Mouse (Mus musculus) MEL (cell line): Measurements from ENCODE around the gene Nrf1. TPM values are rescaled to one million over a fixed set of nuclear protein-coding genes. Genes with fewer than 3 reads are reported as not detected.

ENCODE experiments used
- DNase-seq: peaks from one replicate; pipeline ENCODE4 v3.0.0; 2011; ENCODE audit warnings: low read depth, low spot score
- H3K27ac ChIP-seq: 2 replicates; pipeline ENCODE4 v1.5.1; 2012; ENCODE audit warnings: low read depth, mild to moderate bottlenecking, control low read depth, low read length, moderate library complexity; ENCODE audit not compliant: control insufficient read depth
- H3K27me3 ChIP-seq, 2 experiments: fragments of 150-350 bp in 1 of 2; sonication (generic) in 1 of 2; 2 replicates each; pipeline ENCODE4 v1.6.1; 2012; ENCODE audit warnings: low read length in 2 of 2, mild to moderate bottlenecking in 2 of 2, improper control_type of control experiment in 1 of 2, moderate library complexity in 1 of 2; ENCODE audit not compliant: insufficient read depth in 2 of 2, control insufficient read depth in 1 of 2
- H3K36me3 ChIP-seq, 2 experiments: 2 replicates each; pipeline ENCODE4 v1.6.1; 2012 to 2014; ENCODE audit warnings: low read length in 2 of 2, improper control_type of control experiment in 1 of 2, inconsistent platforms in 1 of 2, mild to moderate bottlenecking in 1 of 2; ENCODE audit not compliant: insufficient read depth in 2 of 2, control insufficient read depth in 1 of 2
- H3K4me1 ChIP-seq, 2 experiments: fragments of 150-350 bp in 1 of 2; sonication (generic) in 1 of 2; 2 replicates each; pipeline ENCODE4 v1.6.1; 2012; ENCODE audit warnings: low read length in 2 of 2, improper control_type of control experiment in 1 of 2, mild to moderate bottlenecking in 1 of 2; ENCODE audit not compliant: insufficient read depth in 2 of 2, control insufficient read depth in 1 of 2
- H3K4me3 ChIP-seq, 2 experiments: fragments of 150-350 bp in 1 of 2; sonication (generic) in 1 of 2; 2 replicates each; pipeline ENCODE4 v1.5.1; 2012; ENCODE audit warnings: low read depth in 2 of 2, low read length in 2 of 2, mild to moderate bottlenecking in 2 of 2, moderate library complexity in 2 of 2, control low read depth in 1 of 2, improper control_type of control experiment in 1 of 2; ENCODE audit not compliant: control insufficient read depth in 1 of 2, insufficient read depth in 1 of 2
- H3K79me2 ChIP-seq: 2 replicates; pipeline ENCODE4 v1.6.1; 2012; ENCODE audit warnings: mild to moderate bottlenecking, low read length, moderate library complexity; ENCODE audit not compliant: control insufficient read depth, poor library complexity, insufficient read depth
- H3K9ac ChIP-seq: 2 replicates; pipeline ENCODE4 v1.6.1; 2012; ENCODE audit warnings: low read depth, mild to moderate bottlenecking, control low read depth, low read length, moderate library complexity; ENCODE audit not compliant: control insufficient read depth, poor library complexity, severe bottlenecking
- H3K9me3 ChIP-seq: fragments of 150-350 bp; sonication (generic); replicated peaks from 2 replicates; pipeline ENCODE4 v1.6.1; 2012; ENCODE audit warnings: mild to moderate bottlenecking, low read length, improper control_type of control experiment, moderate library complexity; ENCODE audit not compliant: insufficient read depth
- CTCF ChIP-seq, 3 experiments: IDR thresholded peaks in 2 of 3; conservative IDR thresholded peaks in 1 of 3; 2 replicates each; pipeline ENCODE4 v1.5.1; 2011 to 2012; ENCODE audit warnings: low read length in 3 of 3, low read depth in 2 of 3, mild to moderate bottlenecking in 2 of 3, improper control_type of control experiment in 1 of 3, inconsistent platforms in 1 of 3, mixed read lengths in 1 of 3, moderate library complexity in 1 of 3; ENCODE audit not compliant: control insufficient read depth in 1 of 3, insufficient read depth in 1 of 3, poor library complexity in 1 of 3, severe bottlenecking in 1 of 3
- E2F4 ChIP-seq: IDR thresholded peaks from 2 replicates; pipeline ENCODE4 v1.6.1; 2011; ENCODE audit warnings: low read depth, low read length, improper control_type of control experiment, borderline replicate concordance
- ELF1 ChIP-seq: IDR thresholded peaks from 2 replicates; pipeline ENCODE4 v1.6.1; 2014; ENCODE audit warnings: low read depth, mild to moderate bottlenecking, inconsistent platforms, low read length, improper control_type of control experiment, moderate library complexity
- JUND ChIP-seq: IDR thresholded peaks from 2 replicates; pipeline ENCODE4 v1.6.1; 2011; ENCODE audit warnings: low read depth, mild to moderate bottlenecking, improper control_type of control experiment, low read length
- KAT2A ChIP-seq: conservative IDR thresholded peaks from 2 replicates; pipeline ENCODE4 v1.6.1; 2012; ENCODE audit warnings: low read depth, low read length, improper control_type of control experiment, inconsistent platforms
- MAFK ChIP-seq: IDR thresholded peaks from 2 replicates; pipeline ENCODE4 v1.6.1; 2011; ENCODE audit warnings: low read depth, mild to moderate bottlenecking, low read length, improper control_type of control experiment, borderline replicate concordance
- MEF2A ChIP-seq: IDR thresholded peaks from 2 replicates; pipeline ENCODE4 v1.6.1; 2014; ENCODE audit warnings: low read depth, mild to moderate bottlenecking, inconsistent platforms, low read length, improper control_type of control experiment; ENCODE audit not compliant: poor library complexity, insufficient replicate concordance, severe bottlenecking; ENCODE audit errors: extremely low read depth
- MYB ChIP-seq: IDR thresholded peaks from 2 replicates; pipeline ENCODE4 v1.6.1; 2011; ENCODE audit warnings: mild to moderate bottlenecking, low read depth, low read length, improper control_type of control experiment
- MYC ChIP-seq: IDR thresholded peaks from 2 replicates; pipeline ENCODE4 v1.6.1; 2011; ENCODE audit warnings: low read depth, mild to moderate bottlenecking, low read length, improper control_type of control experiment, moderate library complexity
- NRF1 ChIP-seq: IDR thresholded peaks from 2 replicates; pipeline ENCODE4 v1.6.1; 2014; ENCODE audit warnings: low read depth, mild to moderate bottlenecking, inconsistent platforms, low read length, improper control_type of control experiment, moderate library complexity; ENCODE audit not compliant: poor library complexity, insufficient read depth, severe bottlenecking
- POLR2A ChIP-seq, 2 experiments: IDR thresholded peaks; 2 replicates each; pipeline ENCODE4 v1.6.1; 2011 to 2012; ENCODE audit warnings: low read length in 2 of 2, mild to moderate bottlenecking in 2 of 2, control low read depth in 1 of 2, improper control_type of control experiment in 1 of 2, low read depth in 1 of 2, moderate library complexity in 1 of 2; ENCODE audit not compliant: control insufficient read depth in 1 of 2, insufficient read depth in 1 of 2, poor library complexity in 1 of 2
- POLR2AphosphoS2 ChIP-seq: IDR thresholded peaks from 2 replicates; pipeline ENCODE4 v1.6.1; 2011; ENCODE audit warnings: low read length, improper control_type of control experiment
- RAD21 ChIP-seq: IDR thresholded peaks from 2 replicates; pipeline ENCODE4 v1.6.1; 2011; ENCODE audit warnings: mild to moderate bottlenecking, low read depth, low read length, improper control_type of control experiment
- SMC3 ChIP-seq: IDR thresholded peaks from 2 replicates; pipeline ENCODE4 v1.6.1; 2011; ENCODE audit warnings: low read depth, low read length, improper control_type of control experiment
- TAL1 ChIP-seq: IDR thresholded peaks from 2 replicates; pipeline ENCODE4 v1.6.1; 2012; ENCODE audit warnings: mild to moderate bottlenecking, inconsistent platforms, low read length, moderate library complexity, mixed read lengths
- TBP ChIP-seq: IDR thresholded peaks from 2 replicates; pipeline ENCODE4 v1.8.0; 2011; ENCODE audit warnings: low read depth, low read length, improper control_type of control experiment
- TCF12 ChIP-seq: IDR thresholded peaks from 2 replicates; pipeline ENCODE4 v1.6.1; 2014; ENCODE audit warnings: low read depth, mild to moderate bottlenecking, inconsistent platforms, low read length, improper control_type of control experiment, moderate library complexity
- UBTF ChIP-seq: IDR thresholded peaks from 2 replicates; pipeline ENCODE4 v1.6.1; 2012; ENCODE audit warnings: low read depth, mild to moderate bottlenecking, inconsistent platforms, low read length, improper control_type of control experiment, moderate library complexity, borderline replicate concordance; ENCODE audit not compliant: insufficient read depth
- USF2 ChIP-seq, 2 experiments: IDR thresholded peaks; 2 replicates each; pipeline ENCODE4 v1.6.1; 2011 to 2012; ENCODE audit warnings: improper control_type of control experiment in 2 of 2, low read length in 2 of 2, borderline replicate concordance in 1 of 2, inconsistent platforms in 1 of 2, low read depth in 1 of 2, mild to moderate bottlenecking in 1 of 2; ENCODE audit not compliant: insufficient read depth in 1 of 2
- ZMIZ1 ChIP-seq: IDR thresholded peaks from 2 replicates; pipeline ENCODE4 v1.6.1; 2012; ENCODE audit warnings: low read depth, mild to moderate bottlenecking, inconsistent platforms, low read length, improper control_type of control experiment, moderate library complexity
- polyA plus RNA-seq, 2 experiments: library from polyadenylated mRNA; stranded (reverse) in 1 of 2; unstranded in 1 of 2; fragments of >175 nt in 1 of 2; fragments of >200 nt in 1 of 2; gene quantifications; 2 replicates each; pipeline versions ENCODE4 v1.2.1 to v1.2.4; 2012; ENCODE audit warnings: low replicate concordance in 2 of 2, low read depth in 1 of 2; ENCODE audit not compliant: insufficient read length in 2 of 2, insufficient read depth in 1 of 2, missing spikeins in 1 of 2
- total RNA-seq: library from RNA; depleted of rRNA; stranded (reverse); fragments of 300-350 nt; gene quantifications from 2 replicates; pipeline ENCODE4 v1.2.3, GENCODE M21; 2012

The Nrf1 gene
- total and polyA plus RNA-seq, 3 experiments = 56.5 to 93.7 (median 60.4) TPM

DNA sequence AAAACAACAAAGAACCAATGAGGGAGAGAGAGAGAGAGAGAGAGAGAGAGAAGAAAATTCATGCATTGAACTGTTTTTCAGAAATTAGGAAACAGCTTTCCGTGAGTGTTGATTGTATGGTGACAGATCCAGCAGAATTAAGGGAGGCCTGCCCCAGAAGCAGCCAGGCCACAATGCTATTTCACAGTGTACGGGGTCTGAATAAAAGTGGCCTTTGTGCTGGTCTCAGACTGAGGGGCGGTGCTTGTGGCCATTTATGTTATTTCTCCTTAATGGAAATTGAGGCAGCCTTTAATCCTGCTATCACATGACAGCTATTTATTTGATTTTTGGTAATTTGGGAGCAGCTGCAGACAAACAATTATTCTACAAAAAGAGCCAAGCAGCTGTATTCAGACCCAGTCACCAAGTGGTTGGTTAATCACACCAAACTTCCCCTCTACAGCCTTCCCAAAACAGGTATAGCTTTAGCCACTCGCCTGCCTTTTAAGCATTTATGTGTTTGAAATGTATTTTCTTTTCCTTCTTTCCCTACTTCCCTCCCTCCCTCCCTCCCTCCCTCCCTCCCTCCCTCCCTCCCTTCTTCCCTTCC, 31.2 kb downstream of the Nrf1 start:
- Histone ChIP-seq H3K4me1 (peaks cover 10 to 17% of the 10 kb centered on the region in 2 experiments), H3K4me3 (no peak overlapping the region)

GRCm38 (mm10) chr6:30081339-30081738, 33.6 kb downstream of the Nrf1 start:
- no peaks in the 10 kb centered on the region for H3K9me3 ChIP-seq
- H3K36me3 ChIP-seq = peaks cover 0 to 2% of the 10 kb centered on the region in 2 experiments; a peak in 2 of 4 replicates
- no peak for DNase-seq
- H3K27ac ChIP-seq = no peak overlapping the region
- TF ChIP-seq MYC (no peak), ELF1 (no peak), CTCF (IDR thresholded peaks at IDR 0.05 in 2 of 3, conservative IDR thresholded peaks at IDR 0.05 in 1 of 3; ENCODE audit: control insufficient read depth in 1 of 3, insufficient read depth in 1 of 3, low read depth in 2 of 3, low read length in 3 of 3, poor library complexity in 1 of 3, severe bottlenecking in 1 of 3) (peak in 1 of 3 experiments; percentile 24; a peak in 2 of 6 replicates), RAD21 (peak; percentile 12)
- H3K4me1 ChIP-seq = peaks cover 2 to 4% of the 10 kb centered on the region in 2 experiments; a peak in 3 of 4 replicates
- H3K79me2 ChIP-seq = peaks cover 22% of the 10 kb centered on the region
- H3K27me3 ChIP-seq = no peaks in the 10 kb centered on the region
- H3K9ac ChIP-seq = no peak overlapping the region
- no peak overlapping the region for H3K4me3 ChIP-seq

More for the DNA sequence above, 31.2 kb downstream of the Nrf1 start:
- H3K9ac ChIP-seq = no peak overlapping the region
- no peaks in the 10 kb centered on the region for H3K9me3 ChIP-seq
- H3K27ac ChIP-seq = no peak overlapping the region
- H3K27me3 ChIP-seq = no peaks in the 10 kb centered on the region
- H3K36me3 ChIP-seq = peaks cover 0 to 15% of the 10 kb centered on the region in 2 experiments; a peak in 2 of 4 replicates
- no peak for DNase-seq
- H3K79me2 ChIP-seq = peaks cover 24% of the 10 kb centered on the region
- TF ChIP-seq CTCF (IDR thresholded peaks at IDR 0.05 in 2 of 3, conservative IDR thresholded peaks at IDR 0.05 in 1 of 3; ENCODE audit: control insufficient read depth in 1 of 3, insufficient read depth in 1 of 3, low read depth in 2 of 3, low read length in 3 of 3, poor library complexity in 1 of 3, severe bottlenecking in 1 of 3) (no peak), TBP (no peak), JUND (no peak), ZMIZ1 (no peak), MAFK (no peak), TAL1 (no peak), POLR2A (IDR thresholded peaks at IDR 0.05; ENCODE audit: control insufficient read depth in 1 of 2, insufficient read depth in 1 of 2, low read depth in 1 of 2, low read length in 2 of 2, poor library complexity in 1 of 2) (no peak), KAT2A (no peak), RAD21 (no peak), POLR2AphosphoS2 (no peak), TCF12 (no peak), E2F4 (no peak), SMC3 (no peak), UBTF (no peak), MYC (no peak), USF2 (IDR thresholded peaks at IDR 0.05; ENCODE audit: borderline replicate concordance in 1 of 2, insufficient read depth in 1 of 2, low read depth in 1 of 2, low read length in 2 of 2) (no peak), NRF1 (no peak), MYB (no peak), MEF2A (no peak)
